Mouse (Mus musculus) erythroblast, embryonic 14.5 days (primary cell): ENCODE data around the gene Supt4a.
A peak's percentile ranks its signal among the peaks of the same experiment; 100 is the strongest.

Source experiments
- GATA1 ChIP-seq: IDR thresholded peaks from 2 replicates; pipeline ENCODE4 v1.6.1; 2012; ENCODE audit warnings: low read length, inconsistent platforms, mixed read lengths
- TAL1 ChIP-seq: IDR thresholded peaks from 3 replicates; pipeline ENCODE4 v1.6.1; 2012; ENCODE audit warnings: low read length, inconsistent platforms, mixed read lengths

GRCm38 (mm10) chr11:87759609-87760005 is 22.3 kb downstream of the Supt4a start:
- TF ChIP-seq GATA1 (peak; percentile 86), TAL1 (no peak)
